Mouse (Mus musculus) left cerebral cortex, adult 11 months (tissue): ENCODE measurements around the gene Umad1.
"Not testable (repeated sequence)": the region's sequence is repeated elsewhere in the genome, so short reads cannot be mapped to it uniquely, and the experiment has no call there.

Source experiments
- DNase-seq: peaks from one replicate; pipeline ENCODE4 v3.0.0; 2022; ENCODE audit warnings: low spot score

Umad1 gene

DNA sequence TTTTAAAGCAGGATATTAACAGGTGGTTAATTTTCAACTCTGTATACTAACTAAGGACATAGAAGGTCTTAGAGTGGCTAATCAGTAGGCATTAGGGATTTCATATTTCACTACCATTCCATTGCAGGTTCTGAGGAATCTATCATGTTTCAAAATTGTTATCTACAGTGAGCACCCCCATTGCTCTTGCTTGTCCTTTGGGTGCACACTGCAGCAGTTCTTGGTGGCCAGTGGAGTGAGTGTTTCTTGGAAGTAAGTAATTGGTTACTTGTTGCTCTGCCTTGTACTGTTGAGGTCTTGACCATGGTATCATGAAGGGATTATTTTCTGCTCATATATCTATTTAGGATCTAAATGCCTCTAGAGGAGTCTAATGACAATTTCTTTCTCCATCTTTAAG, 57.1 kb downstream of the Umad1 start:
- no peak for DNase-seq

DNA sequence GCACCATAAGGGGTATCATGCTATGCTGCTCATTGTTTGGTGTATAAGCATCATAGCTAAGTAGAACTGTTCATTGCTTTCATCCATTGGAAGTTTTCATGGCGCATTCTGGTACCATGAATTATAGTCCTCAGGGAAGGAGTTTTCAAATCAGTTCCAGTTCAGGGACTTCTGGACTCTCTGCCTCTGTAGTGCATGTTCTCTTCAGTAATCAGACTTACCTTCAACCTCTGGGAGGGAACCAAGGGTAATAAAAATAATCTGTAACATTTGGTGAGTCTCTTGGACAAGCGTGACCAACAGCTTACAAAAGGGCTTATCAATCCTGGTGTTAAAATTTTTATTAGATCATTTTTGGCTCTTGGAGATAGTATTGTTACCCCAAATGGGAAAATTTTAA, 60.5 kb downstream of the Umad1 start:
- no peak for DNase-seq

DNA sequence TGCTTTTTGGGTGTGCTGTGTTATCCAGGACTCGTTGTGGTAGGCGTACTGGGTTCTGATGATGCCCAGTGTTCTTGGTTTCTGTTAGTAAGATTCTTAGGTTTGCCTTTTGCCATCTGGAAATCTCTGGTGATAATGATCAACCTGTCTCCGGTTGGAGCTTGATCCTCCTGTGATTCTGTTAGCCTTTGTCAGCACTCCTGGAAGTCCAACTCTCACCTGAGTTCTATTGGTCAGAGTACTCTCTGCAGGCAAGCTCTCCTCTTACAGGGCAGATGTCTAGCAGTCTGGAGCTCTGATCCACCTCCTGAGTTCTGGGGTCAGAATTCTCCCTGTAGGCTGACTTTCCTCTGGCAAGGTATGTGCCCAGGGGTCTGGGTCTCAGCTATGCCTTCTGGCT, 72.4 kb downstream of the Umad1 start:
- DNase-seq: not testable (repeated sequence)

DNA sequence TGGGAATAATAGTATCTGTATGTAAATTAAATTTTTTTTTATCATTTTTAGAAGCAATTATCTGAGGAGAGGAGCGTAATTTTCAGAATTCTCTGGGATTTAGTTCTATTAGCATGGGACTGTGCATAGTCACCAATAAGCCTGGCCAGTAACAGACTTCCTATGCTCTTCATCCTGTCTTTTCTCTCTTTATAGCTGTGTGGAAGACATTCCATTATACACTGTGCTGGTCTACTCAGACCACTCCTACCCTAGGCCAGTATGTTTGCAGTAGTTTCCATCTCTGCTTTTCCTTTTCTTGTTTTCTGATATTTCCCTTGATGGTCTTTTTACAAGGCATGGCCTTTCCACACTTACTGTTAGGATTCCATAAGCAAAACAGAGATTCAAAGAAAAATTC, 74.3 kb downstream of the Umad1 start:
- no peak for DNase-seq

DNA sequence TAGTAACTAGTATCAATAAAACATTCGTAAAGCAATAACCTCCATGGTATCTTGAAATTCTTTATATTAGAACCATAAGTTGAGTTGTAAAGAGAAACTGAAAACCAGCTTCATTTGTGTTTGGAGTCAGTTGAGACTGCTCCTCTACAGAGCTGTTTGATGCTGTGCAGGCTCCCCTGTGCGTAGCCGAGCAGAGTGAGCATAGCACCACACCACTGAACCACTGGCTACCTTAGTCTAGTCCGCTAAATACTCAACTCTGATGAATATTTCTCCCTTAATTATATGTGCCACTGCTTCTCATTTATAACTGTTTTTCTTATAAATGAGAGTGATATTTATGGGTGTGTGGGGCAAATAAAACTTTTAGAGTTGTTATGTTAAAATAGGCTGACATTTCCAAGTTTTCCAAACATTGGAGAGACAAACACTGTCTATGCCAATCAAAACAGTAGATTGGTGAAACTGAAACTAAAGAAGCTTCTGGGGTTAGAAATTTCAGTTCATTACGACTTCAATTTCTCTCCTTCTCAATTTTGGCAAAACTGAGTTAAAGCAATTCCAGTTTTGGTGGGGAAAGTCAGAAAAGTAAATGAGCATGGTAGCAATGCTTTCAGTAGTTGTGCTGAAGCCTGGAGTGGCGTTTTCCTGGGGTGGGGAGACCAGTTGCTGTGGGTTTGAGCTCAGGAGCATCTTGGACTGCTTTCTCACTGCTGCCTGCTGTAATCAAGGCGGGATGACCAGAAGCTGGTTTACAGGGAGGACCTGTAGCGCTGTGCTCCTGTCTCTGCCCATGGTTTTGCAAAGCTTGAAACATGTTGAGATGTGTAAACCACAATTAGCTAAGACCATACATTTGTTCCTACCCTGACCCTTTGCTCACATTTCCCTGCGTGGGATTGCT, 77.7 kb downstream of the Umad1 start:
- DNase-seq: no peak

DNA sequence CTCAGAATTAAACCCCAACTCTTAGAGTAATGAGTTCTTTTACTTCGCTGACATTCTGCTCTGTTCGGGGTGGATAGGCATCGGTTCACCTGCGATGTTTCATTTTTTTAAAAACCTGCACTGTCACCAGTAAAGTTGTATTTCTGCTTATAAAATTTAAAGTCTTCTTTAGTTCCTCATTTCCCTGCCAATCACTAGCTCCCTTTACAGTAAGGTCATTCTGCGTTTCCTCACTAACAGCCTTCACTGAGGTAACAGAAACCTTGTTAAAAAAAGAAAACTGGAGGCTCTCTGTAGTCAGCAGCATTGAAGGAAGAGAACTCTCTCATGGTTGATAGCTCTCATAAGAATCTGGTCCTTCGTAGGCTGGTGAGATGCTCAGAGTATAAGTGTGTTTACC, 80.4 kb downstream of the Umad1 start:
- DNase-seq: no peak

DNA sequence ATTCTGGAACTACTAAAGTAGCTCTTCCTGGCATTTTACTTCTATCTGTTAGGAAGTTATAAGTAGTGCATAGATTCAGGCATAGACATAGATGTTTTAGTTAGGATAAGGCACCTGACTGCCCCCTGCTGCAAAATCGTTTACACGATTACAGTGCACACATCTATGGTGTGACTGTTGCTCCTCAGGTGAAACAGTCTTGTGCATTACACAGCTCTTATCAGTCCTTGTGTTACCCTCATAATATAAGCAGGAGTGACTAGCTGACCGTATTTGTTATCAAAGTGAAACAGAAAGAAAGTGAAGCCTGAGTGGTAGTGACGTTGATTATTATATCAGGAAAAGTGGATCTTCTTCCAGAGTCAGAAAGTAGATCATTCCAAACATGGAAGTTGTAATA, 84.2 kb downstream of the Umad1 start:
- DNase-seq: no peak

DNA sequence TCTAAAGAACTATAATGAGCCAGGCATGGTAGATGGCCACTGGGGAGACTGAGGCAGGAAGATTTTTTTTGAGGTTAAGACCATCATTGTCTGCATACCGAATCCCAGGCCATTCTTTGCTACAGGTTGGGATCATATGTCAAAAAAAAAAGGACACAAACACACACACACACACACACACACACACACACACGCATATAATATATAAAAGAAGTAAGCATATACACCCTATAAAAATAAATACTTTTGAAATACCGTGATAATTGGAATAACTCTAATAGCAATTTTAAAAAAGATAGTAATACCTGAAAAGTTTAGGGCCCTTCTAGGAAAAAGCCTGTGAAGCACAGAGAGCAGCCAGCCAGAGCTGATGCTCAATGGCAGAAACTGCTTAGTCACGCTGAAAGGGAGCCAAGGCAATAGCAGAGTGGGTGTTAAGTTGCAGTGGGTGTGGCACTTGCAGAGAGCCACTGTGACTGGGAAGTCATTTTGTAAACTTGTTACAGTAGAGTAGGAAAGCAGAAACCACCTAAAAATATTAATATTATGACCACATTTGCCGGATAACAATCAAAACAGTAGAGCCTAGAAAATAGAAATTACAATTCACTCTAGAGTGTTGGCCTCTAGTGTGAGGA, 86.2 kb downstream of the Umad1 start:
- no peak for DNase-seq

DNA sequence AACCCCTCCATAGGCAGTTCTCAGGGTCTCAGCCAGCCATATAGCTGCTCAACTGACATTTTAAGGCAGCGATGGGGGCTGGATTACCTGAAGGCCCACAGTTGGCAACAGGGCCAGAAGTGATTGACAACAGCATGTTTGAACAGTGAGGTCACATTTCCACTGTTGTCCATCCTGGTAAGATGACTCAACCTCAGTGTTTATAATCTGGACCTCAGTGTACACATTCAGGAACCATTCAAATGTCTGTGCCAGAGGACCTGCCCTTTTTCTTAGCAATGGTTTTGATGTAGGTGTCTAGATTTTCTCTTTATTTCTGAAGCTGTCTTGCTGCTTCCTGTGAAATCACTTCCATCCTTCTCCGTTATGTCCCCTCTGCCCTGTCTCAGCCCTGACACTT, 88.1 kb downstream of the Umad1 start:
- DNase-seq: no peak

DNA sequence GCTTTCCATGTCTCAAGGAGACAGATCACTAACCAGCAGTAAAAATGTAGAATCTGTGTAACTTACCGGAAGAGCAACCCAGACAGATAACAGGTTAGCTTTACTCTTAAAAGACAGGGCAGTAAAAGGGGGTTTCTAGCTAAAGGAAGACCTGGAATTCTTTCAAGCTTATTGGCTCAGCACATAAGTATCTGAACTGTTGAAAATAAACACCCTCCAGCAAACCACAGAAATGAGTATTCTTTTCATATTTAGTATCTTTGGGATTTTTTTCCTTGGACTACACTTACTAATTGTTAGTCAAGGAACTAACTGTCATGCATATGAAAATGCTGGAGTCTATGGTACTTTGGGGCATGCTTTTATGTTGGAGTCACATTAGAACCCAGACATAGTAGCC, 89.3 kb downstream of the Umad1 start:
- no peak for DNase-seq

DNA sequence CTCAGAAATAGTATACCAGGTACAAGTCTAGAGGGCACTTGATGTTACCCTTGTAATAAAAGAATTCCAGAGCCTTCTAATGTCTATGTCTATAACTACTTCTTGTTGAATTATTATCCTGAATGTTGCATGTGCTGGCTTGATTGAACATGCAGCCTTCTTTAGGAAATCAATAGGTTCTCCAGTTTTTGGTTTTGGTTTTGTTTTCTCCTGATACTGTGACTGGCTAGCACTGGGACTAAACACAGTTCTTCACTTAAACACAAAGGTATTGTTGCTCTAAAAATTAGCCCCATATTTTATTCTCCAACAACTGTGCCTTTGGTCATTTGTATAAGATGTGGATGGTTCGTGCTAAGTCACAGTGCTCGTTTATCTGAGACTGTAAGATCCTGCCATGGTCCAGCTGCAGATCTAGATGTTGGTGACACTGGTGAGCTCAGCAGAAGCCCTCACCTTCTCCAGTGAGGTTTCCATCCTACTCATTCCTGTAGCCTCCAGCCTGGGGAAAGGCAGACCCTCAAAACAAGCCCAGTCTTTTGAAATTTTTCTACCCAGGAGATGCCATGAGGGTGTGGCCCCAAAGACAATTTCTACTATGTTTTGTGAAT, 90.1 kb downstream of the Umad1 start:
- no peak for DNase-seq

DNA sequence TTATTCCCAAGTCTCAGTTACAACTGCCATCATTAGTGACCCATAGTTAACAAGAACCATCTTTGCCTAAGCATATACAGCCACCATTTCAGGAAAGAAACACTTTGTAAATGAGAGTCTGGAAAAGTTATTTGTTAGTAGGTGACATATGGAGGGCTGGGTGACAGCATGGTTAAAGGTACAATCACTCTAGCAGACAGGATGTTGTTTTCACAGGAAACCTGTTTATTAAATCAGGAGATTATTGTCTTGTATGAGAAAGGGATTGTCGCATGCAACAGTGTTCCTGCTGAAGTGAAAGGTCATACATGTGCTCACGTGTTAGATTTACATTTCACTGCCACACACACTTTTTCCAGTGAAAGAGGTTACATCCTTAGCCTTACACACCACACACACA, 92.4 kb downstream of the Umad1 start:
- no peak for DNase-seq

DNA sequence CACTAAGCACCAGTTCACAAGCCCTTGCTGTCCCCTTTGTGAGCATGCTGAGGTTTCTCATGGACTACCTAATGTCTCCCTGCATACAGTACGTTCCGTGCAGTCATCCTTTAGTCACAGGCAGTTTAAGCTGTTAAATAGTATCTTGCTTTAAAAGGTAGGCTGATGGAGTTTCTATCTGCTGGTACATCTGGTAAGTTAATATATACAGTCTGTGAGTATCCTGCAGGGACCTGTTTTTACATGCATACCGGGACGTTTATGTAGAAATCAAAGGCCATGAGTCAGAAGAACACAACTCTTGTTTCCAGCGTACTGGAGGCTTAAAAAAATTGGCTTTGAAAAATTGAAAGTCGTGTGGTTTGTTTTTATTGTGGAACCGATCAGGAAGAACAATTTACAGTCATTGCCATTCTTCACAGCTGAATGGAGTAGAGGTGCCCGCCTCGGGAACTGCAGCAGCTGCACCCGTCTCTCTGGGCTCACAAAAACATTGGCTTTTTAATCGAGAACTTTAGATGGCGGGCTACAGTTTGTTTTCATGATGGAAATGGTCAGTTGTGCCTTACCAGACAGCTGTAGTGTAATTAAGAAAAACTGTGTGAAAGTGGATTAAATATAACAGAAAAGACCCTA, 93.6 kb downstream of the Umad1 start:
- DNase-seq: no peak

DNA sequence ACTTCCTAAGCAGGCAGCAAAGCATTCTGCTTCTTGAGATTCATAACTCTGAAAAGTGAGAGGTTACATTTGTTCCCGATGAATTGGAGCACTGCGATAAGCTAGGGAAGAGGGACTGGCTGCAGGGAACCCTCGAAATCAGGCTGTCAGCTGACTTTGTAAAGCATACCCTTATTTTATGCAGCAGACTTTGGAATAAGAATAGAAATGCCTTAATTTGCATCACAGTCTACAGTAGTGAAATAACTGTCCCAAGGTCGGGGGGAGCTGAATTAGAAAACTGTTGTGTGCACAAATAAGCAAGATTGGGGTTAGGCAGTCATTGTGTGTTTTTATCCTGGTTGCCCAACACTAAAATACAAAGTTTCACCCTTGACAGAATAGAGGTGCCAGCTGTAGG, 94.4 kb downstream of the Umad1 start:
- no peak for DNase-seq

DNA sequence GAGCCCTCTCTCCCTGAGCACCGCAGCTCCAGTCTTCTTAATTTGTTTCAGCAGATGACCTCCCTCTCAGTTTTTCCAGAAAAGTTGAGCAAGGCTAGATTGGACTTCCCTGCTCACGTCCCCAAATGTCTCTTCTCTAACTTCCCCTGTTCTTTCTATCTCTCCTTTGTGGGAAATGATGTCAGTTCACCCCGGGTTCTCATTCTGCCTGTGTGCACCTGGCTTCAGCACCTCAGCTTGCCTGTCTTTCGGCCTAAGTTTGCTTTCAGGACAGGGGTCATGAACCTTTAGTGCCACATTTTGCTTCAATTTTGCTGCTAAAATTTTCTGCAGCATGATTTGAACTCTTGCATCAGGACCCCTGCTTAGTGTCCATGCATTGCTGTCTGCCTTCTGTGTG, 95.8 kb downstream of the Umad1 start:
- no peak for DNase-seq

DNA sequence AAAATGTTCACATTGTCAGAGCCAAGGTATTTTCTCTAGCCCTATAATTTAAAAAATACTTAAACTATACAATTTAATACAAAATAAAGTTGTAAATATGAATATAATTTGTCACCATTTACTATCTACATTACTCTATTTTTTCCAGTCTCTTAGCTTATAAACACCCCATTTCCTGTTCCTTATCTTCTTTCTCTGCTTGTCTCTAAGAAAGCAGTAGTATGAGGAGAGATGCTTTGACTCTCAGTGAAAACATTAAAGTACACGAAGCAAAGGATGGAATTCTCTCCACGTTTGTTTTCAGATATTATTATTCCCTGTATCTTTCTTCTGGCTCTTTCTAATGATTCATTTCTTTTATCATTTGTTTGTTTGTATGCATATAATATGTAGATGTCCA, 99.1 kb downstream of the Umad1 start:
- no peak for DNase-seq

DNA sequence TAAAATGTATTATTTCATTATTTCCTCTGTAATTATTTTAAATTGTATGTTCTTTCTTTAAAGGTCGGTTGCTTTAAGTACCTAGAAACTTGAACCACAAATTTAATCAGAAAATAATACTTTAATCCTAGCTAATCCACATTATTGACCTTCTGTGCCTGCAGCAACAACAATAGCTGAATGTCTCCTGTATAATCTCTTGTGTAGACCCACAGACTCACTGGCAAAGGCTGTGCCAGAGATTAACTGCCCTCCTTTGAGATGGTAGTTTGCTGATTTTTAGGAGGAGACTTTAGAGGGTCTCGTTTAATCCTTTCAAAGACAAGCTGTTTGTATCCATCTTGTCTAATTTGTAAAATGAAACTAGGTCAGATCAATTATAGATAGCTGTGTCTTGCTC, 99.7 kb downstream of the Umad1 start:
- DNase-seq: no peak

DNA sequence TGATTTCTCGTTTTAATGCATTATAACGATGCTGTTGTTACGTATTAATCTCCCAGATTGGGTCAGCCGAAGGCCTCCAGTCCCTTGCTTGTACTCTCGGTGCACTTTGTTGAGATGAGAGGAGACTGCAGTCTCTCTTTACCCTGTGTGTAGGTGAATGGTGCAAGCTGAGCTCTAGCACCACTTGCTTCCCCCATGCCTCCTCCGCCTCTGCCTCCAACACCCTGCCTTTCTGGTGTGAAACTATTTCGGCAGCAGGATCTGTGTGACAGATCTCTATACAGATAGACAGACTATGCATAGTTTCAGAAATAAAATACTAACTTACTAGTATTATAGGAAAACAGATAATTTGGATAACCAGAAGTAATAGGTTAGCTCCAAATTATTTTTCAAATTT, 101.7 kb downstream of the Umad1 start:
- DNase-seq: no peak

DNA sequence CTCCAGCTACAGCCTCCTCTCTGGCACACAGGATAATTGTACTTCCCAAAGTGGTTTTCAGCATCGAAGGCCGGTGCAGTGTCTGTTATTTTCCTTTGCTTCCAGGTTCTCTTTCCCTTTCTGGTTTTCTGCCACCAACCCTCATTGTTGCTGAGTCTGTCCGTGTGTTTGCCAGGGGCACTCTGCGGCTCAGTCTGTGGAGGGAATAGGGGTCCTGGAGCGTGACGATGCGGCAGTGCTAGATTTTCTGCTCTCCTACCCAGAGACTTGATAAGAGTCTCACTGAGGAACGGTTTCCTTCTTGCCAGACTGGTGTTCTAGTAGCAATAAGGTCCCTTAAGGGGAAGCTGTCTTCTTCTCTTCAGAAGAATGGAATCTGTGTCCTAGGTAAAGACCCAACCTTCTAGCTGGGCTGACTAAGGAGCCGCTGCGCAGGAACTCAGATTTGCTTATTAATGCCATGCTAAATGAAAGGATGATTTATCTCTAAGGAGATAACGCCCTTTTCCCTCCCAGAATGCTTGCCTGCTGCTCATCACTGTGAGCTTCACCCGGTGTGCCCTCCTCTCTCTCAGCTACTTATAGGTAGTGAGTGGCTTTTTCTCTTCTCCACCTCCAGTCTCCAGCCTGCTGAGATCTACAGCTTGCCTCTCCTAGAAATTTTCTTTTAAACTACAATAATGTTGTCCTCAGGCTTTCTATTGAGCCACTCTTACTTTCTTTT, 105.1 kb downstream of the Umad1 start:
- DNase-seq: no peak

DNA sequence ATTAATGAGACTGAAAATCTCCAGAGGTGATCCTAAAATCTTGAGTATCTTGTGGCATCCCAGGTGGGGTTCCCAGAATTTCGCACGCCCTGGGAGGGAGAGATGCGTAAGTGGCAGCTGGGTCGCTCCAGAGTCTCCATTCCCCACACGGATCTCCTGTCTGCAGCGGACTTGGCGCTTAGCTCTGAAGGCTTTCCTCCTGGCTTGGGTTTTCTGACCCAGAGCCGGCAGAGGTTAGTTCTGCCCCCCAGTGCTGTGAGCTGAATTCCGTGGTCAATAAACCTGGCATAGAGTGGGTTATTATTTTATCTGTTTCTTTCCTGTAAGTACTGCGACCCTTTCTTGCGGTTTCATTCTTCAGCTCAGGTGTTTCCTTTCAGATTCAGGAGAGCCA, 105.7 kb downstream of the Umad1 start:
- no peak for DNase-seq

DNA sequence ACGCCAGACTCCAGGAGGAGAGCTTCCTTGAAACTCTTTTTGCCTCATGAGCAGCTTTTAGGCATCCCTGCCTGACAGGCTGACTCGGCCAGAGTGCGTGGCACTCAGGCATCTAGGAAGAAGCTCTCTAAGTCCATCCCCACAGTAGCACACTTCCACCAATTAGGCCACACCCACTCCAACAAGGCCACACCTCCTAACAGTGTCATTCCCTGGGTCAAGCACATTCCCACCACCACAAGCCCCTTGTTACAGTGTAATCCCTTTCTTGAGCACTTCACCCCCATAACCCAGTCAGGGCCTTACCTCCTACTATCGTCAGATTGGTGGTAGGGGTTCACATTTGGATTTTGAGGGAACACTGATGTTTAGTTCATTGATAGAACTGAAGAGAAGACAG, 108.6 kb downstream of the Umad1 start:
- DNase-seq: no peak

DNA sequence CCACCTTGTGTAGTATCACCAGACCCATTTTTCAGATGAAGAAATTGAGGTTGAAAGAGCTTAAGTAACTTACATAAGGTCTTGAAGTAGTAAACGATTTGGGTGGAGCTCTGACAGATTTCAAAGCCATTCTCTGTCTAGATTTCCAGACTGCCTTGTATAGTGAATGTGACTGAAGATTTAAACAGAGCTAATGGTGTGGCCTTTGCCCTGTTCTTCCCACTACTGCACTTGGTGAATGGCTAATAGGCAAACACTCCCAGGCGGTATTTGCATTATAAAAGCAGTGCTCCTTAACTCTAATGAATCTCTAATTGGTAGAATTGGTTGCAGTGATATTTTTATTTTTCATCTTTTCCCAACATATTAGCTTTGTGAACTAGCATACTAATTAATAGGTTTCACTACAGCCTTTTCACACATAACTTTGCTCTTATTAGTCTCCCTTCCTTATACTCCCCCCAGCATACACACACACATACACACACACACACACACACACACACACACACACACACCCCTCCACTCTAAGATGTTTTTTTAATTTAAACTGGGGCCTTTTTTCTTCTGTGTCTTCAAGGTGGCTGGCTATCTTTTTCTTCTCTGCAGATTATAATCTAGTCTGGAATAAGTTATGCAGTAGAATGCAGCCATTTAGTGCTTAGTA, 109.2 kb downstream of the Umad1 start:
- no peak for DNase-seq
